Mouse (Mus musculus) inflammation-experienced regulatory T-cells, adult 6 months (primary cell): ENCODE results near the gene Uqcrfs1. TPM values are rescaled to one million over a fixed set of nuclear protein-coding genes. Genes with fewer than 3 reads are reported as not detected.

Experiments
- polyA plus RNA-seq, 3 experiments: library from polyadenylated mRNA; unstranded; fragments of 100-300 nt; shearing (Covaris generic); gene quantifications; one replicate each; pipeline ENCODE4 v1.2.1; 2017

The Uqcrfs1 gene
- polyA plus RNA-seq, 3 experiments from 2014 or later = 94.7 to 153 (median 113) TPM

Other genes with a start within 250 kb of the Uqcrfs1 start
- gene Agtr1a, start 208.9 kb downstream of the Uqcrfs1 start, polyA plus RNA-seq = not detected
- 1 to 10 TPM; 4.2 to 4.6 (median 4.3) TPM for gene Dusp22, start 114.6 kb upstream of the Uqcrfs1 start, polyA plus RNA-seq
- 10 to 100 TPM; 17.4 to 19.8 (median 17.8) TPM for gene Irf4, start 203.9 kb upstream of the Uqcrfs1 start, polyA plus RNA-seq